Mouse (Mus musculus) heart, postnatal 0 days (tissue): ENCODE measurements at regions not wholly inside any gene's neighbourhood (a gene's known extent, or its start where the extent isn't known, plus 50 kb on each side); places are given as distances from the start of the nearest gene placed in this dataset.
"Not testable (repeated sequence)": the region's sequence is repeated elsewhere in the genome, so short reads cannot be mapped to it uniquely, and the experiment has no call there.

ENCODE experiments used
- ATAC-seq: fragments of 200-750 bp; cut with Nextera tagmentation; 2 replicates; pipeline ENCODE4 v1.8.0; 2017; ENCODE audit warnings: low read depth, moderate number of reproducible peaks, moderate library complexity; ENCODE audit not compliant: insufficient read depth
- DNase-seq: peaks from one replicate; pipeline ENCODE4 v3.0.0-alpha.2; 2016; ENCODE audit warnings: low spot score
- H3K27ac ChIP-seq: fragments of 300-500 bp; sonication (generic); 2 replicates; pipeline ENCODE4 v1.5.1; 2014; ENCODE audit warnings: low read depth, mild to moderate bottlenecking
- H3K27me3 ChIP-seq: fragments of 300-500 bp; sonication (generic); 2 replicates; pipeline ENCODE4 v1.6.1; 2014; ENCODE audit warnings: low read length, mixed read lengths; ENCODE audit not compliant: control insufficient read depth, insufficient read depth
- H3K36me3 ChIP-seq: fragments of 300-500 bp; sonication (generic); replicated peaks from 2 replicates; pipeline ENCODE4 v1.6.1; 2014; ENCODE audit warnings: low read length, mixed read lengths; ENCODE audit not compliant: control insufficient read depth, insufficient read depth
- H3K4me1 ChIP-seq: fragments of 300-500 bp; sonication (generic); 2 replicates; pipeline ENCODE4 v1.6.1; 2014; ENCODE audit warnings: antibody characterized with exemption; ENCODE audit not compliant: control insufficient read depth, insufficient read depth
- H3K4me2 ChIP-seq: fragments of 300-500 bp; sonication (generic); 2 replicates; pipeline ENCODE4 v1.6.1; 2014; ENCODE audit warnings: low read depth, mild to moderate bottlenecking, low read length, moderate library complexity
- H3K4me3 ChIP-seq: fragments of 300-500 bp; sonication (generic); 2 replicates; pipeline ENCODE4 v1.5.1; 2014; ENCODE audit warnings: low read depth, low read length
- H3K9ac ChIP-seq: fragments of 300-500 bp; sonication (generic); replicated peaks from 2 replicates; pipeline ENCODE4 v1.6.1; 2014; ENCODE audit warnings: low read depth, low read length, mixed read lengths
- H3K9me3 ChIP-seq: fragments of 300-500 bp; sonication (generic); replicated peaks from 2 replicates; pipeline ENCODE4 v1.6.1; 2016; ENCODE audit warnings: low read length; ENCODE audit not compliant: control insufficient read depth
- CTCF ChIP-seq: IDR thresholded peaks from 2 replicates; pipeline ENCODE4 v1.5.1; 2016; ENCODE audit warnings: antibody characterized with exemption, control low read depth, low read depth
- EP300 ChIP-seq: IDR thresholded peaks from 2 replicates; pipeline ENCODE4 v1.6.1; 2016; ENCODE audit warnings: antibody characterized with exemption, low read depth
- WGBS: fragments of 180-500 bp; shearing (Covaris S2); extraction: QIAGEN DNeasy Blood & Tissue Kit; methylation state at CpG from one replicate; pipeline ENCODE4 v1.1.7; 2014; 5-methylcytosine and 5-hydroxymethylcytosine counted together

- Histone ChIP-seq H3K27ac (no peak overlapping the region), H3K4me3 (no peak overlapping the region), H3K9me3 (no peaks in the 10 kb centered on the region), H3K4me2 (no peak overlapping the region), H3K27me3 (no peaks in the 10 kb centered on the region), H3K9ac (no peak overlapping the region), H3K4me1 (no peaks in the 10 kb centered on the region), H3K36me3 (no peaks in the 10 kb centered on the region)
- ATAC-seq (no peak), DNase-seq (no peak)
- no peak for TF ChIP-seq CTCF
- TF ChIP-seq EP300: no peak
- WGBS: 54% methylated on average over 4 of the region's 4 CpGs
Measured at GRCm38 (mm10) chr17:58820588-58821195, 170.5 kb downstream of the Pdzph1 start.

- Histone ChIP-seq H3K27me3 (no peaks in the 10 kb centered on the region), H3K4me3 (no peak overlapping the region), H3K4me2 (no peak overlapping the region), H3K4me1 (no peaks in the 10 kb centered on the region), H3K9ac (no peak overlapping the region), H3K9me3 (no peaks in the 10 kb centered on the region), H3K36me3 (no peaks in the 10 kb centered on the region), H3K27ac (no peak overlapping the region)
- ATAC-seq (no peak), DNase-seq (no peak)
- WGBS: 68% methylated on average over 2 of the region's 2 CpGs
- TF ChIP-seq EP300 (no peak), CTCF (no peak)
Measured at GRCm38 (mm10) chr17:58819339-58819738, 171.8 kb downstream of the Pdzph1 start.

- H3K4me3 ChIP-seq, H3K9me3 ChIP-seq, H3K27me3 ChIP-seq, H3K4me1 ChIP-seq, DNase-seq, H3K4me2 ChIP-seq, ATAC-seq, H3K36me3 ChIP-seq, H3K9ac ChIP-seq, H3K27ac ChIP-seq: not testable (repeated sequence)
- 77% methylated on average over 3 of the region's 3 CpGs for WGBS
Measured at GRCm38 (mm10) chr17:58775451-58775850, 215.7 kb downstream of the Pdzph1 start.

- no peak for ATAC-seq
- no peak overlapping the region for H3K9ac ChIP-seq
- H3K27ac ChIP-seq: no peak overlapping the region
- no peak for TF ChIP-seq EP300
- no peak for TF ChIP-seq CTCF
- H3K27me3 ChIP-seq: no peaks in the 10 kb centered on the region
- H3K9me3 ChIP-seq: no peaks in the 10 kb centered on the region
- no peaks in the 10 kb centered on the region for H3K36me3 ChIP-seq
- no peak overlapping the region for H3K4me3 ChIP-seq
- DNase-seq: peak; percentile 18
- H3K4me1 ChIP-seq: no peaks in the 10 kb centered on the region
- no peak overlapping the region for H3K4me2 ChIP-seq
Measured at GRCm38 (mm10) chr17:58773595-58773994, 217.6 kb downstream of the Pdzph1 start.

- H3K4me3 ChIP-seq: no peak overlapping the region
- no peaks in the 10 kb centered on the region for H3K9me3 ChIP-seq
- no peak overlapping the region for H3K27ac ChIP-seq
- no peak overlapping the region for H3K4me2 ChIP-seq
- 57% methylated on average over 4 of the region's 4 CpGs for WGBS
- ATAC-seq (no peak), DNase-seq (no peak)
- no peaks in the 10 kb centered on the region for H3K27me3 ChIP-seq
- no peaks in the 10 kb centered on the region for H3K4me1 ChIP-seq
- H3K36me3 ChIP-seq: no peaks in the 10 kb centered on the region
- H3K9ac ChIP-seq: no peak overlapping the region
- TF ChIP-seq EP300 (no peak), CTCF (no peak)
Measured at GRCm38 (mm10) chr17:58765141-58765540, 226.0 kb downstream of the Pdzph1 start.

- no peak for TF ChIP-seq CTCF
- TF ChIP-seq EP300: no peak
- Histone ChIP-seq H3K9ac (no peak overlapping the region), H3K9me3 (peaks cover 6% of the 10 kb centered on the region; the same call in 1 of the 2 replicates), H3K36me3 (no peaks in the 10 kb centered on the region), H3K4me3 (no peak overlapping the region), H3K4me2 (no peak overlapping the region), H3K27me3 (no peaks in the 10 kb centered on the region), H3K4me1 (no peaks in the 10 kb centered on the region), H3K27ac (no peak overlapping the region)
- DNase-seq (no peak), ATAC-seq (no peak)
Measured at GRCm38 (mm10) chr17:58749000-58749399, 242.2 kb downstream of the Pdzph1 start.
